Mouse (Mus musculus) liver, postnatal 0 days (tissue): ENCODE data around the gene Cpm. TPM values are rescaled to one million over a fixed set of nuclear protein-coding genes. Genes with fewer than 3 reads are reported as not detected.

Experiments used
- ATAC-seq: fragments of 200-750 bp; cut with Nextera tagmentation; 2 replicates; pipeline ENCODE4 v1.8.0; 2017; ENCODE audit warnings: mild to moderate bottlenecking, moderate library complexity
- DNase-seq: peaks from one replicate; pipeline ENCODE4 v3.0.0-alpha.2; 2016
- H3K27ac ChIP-seq: fragments of 300-500 bp; sonication (generic); 2 replicates; pipeline ENCODE4 v1.5.1; 2014; ENCODE audit warnings: antibody characterized with exemption, moderate library complexity, mild to moderate bottlenecking, low read depth
- H3K27me3 ChIP-seq: fragments of 300-500 bp; sonication (generic); 2 replicates; pipeline ENCODE4 v1.6.1; 2014; ENCODE audit warnings: low read length, control low read depth, mixed read lengths; ENCODE audit not compliant: insufficient read depth
- H3K36me3 ChIP-seq: fragments of 300-500 bp; sonication (generic); replicated peaks from 2 replicates; pipeline ENCODE4 v1.6.1; 2014; ENCODE audit warnings: mild to moderate bottlenecking, control low read depth, low read length, moderate library complexity, mixed read lengths; ENCODE audit not compliant: insufficient read depth
- H3K4me1 ChIP-seq: fragments of 300-500 bp; sonication (generic); 2 replicates; pipeline ENCODE4 v1.6.1; 2014; ENCODE audit warnings: antibody characterized with exemption, mild to moderate bottlenecking, control low read depth; ENCODE audit not compliant: insufficient read depth
- H3K4me2 ChIP-seq: fragments of 300-500 bp; sonication (generic); 2 replicates; pipeline ENCODE4 v1.6.1; 2014; ENCODE audit warnings: low read depth, mild to moderate bottlenecking, low read length, moderate library complexity, mixed read lengths
- H3K4me3 ChIP-seq: fragments of 300-500 bp; sonication (generic); 2 replicates; pipeline ENCODE4 v1.5.1; 2014; ENCODE audit warnings: low read depth, low read length
- H3K9ac ChIP-seq: fragments of 300-500 bp; sonication (generic); replicated peaks from 2 replicates; pipeline ENCODE4 v1.6.1; 2014; ENCODE audit warnings: mild to moderate bottlenecking, moderate library complexity
- H3K9me3 ChIP-seq: fragments of 300-500 bp; sonication (generic); 2 replicates; pipeline ENCODE4 v1.6.1; 2016; ENCODE audit warnings: mild to moderate bottlenecking, control low read depth, low read length, mixed read lengths
- CTCF ChIP-seq: sonication (generic); IDR thresholded peaks from 2 replicates; pipeline ENCODE4 v1.5.1; 2016; ENCODE audit warnings: antibody characterized with exemption, low read depth
- EP300 ChIP-seq: IDR thresholded peaks from 2 replicates; pipeline ENCODE4 v1.6.1; 2016; ENCODE audit warnings: antibody characterized with exemption, low read depth, mild to moderate bottlenecking
- WGBS: fragments of 180-500 bp; shearing (Covaris S2); extraction: QIAGEN DNeasy Blood & Tissue Kit; methylation state at CpG from one replicate; pipeline ENCODE4 v1.1.7; 2014; ENCODE audit not compliant: insufficient replicate concordance; 5-methylcytosine and 5-hydroxymethylcytosine counted together
- polyA plus RNA-seq: library from polyadenylated mRNA; unstranded; fragments of >200 nt; fragmentation: Nextera tagmentation; extraction: Ambion mirVana; gene quantifications from 2 replicates; pipeline ENCODE4 v1.2.1, GENCODE M21; 2015

Gene Cpm
- polyA plus RNA-seq, 1 experiment from 2014 or later: 7.0 TPM

DNA sequence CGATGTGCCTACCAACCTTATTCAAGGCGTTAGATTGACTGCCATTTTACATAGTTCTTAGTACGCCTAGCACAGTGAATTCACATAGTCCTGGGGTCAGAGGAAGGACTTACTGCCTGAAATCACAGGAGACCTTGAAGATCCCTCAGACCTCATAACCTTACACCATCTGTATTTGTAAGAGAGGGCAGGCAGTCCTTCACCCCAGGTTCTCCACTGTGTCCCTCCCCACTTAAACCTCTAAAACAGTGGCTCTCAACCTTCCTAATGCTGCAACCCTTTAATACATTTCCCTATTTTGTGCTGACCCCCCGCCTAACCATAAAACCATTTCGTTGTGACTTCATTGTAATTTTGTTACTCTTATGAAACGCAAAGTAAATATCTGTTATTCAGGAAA, 1.4 kb upstream of the Cpm start:
- WGBS: 47% methylated on average over 6 of the region's 6 CpGs
- ATAC-seq: no peak
- no peaks in the 10 kb centered on the region for H3K9me3 ChIP-seq

DNA sequence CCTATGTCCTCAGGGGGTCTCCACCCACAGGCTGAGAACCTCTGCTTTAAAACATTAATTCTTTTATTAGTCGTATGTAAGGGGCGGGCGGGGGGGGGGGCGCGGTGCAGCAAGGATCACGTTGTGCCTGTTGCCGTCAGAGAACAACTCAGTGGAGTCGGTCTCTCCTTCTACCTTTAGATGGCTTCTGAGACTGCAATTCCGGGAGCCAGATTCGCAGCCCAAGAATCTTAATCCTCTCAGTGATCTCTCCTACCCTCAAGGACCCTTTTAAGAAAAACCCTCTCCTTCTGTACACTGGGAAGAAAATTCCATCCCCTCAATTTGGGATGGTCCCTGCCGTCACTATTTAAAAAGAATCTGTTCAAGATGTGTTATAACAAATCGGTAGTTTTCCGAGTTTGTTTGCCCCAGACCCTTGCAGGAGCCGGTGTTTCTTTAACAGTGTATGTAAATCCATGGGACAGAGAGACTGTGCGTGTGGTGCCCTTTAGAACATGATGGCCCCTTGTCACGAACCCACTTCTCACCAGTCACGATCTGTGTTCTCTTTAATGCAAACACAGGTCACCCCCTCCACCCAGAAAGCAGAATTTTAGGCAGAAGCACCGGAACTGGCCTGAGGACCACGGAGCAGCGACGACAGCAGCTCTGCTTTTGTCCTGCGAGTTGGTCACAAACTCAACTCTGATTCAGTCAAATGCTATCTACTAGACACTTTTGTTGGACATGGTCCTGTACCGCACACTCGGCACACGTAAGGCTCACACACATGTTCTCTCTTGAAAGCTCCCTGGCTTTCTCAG, 734 bp upstream of the Cpm start:
- Histone ChIP-seq H3K27ac (peak overlapping the region; percentile 79), H3K36me3 (no peaks in the 10 kb centered on the region), H3K4me2 (peak overlapping the region; percentile 85), H3K4me3 (peak overlapping the region; percentile 60), H3K9me3 (no peaks in the 10 kb centered on the region), H3K27me3 (peaks cover 14% of the 10 kb centered on the region), H3K9ac (peak overlapping the region; percentile 55), H3K4me1 (peaks cover 13% of the 10 kb centered on the region)
- 4% methylated on average over 25 of the region's 25 CpGs for WGBS
- no peak for TF ChIP-seq EP300
- no peak for TF ChIP-seq CTCF
- DNase-seq (no peak), ATAC-seq (peak; percentile 12)

More for the DNA sequence above, 1.4 kb upstream of the Cpm start:
- H3K27me3 ChIP-seq: peaks cover 14% of the 10 kb centered on the region
- no peak for DNase-seq
- no peak overlapping the region for H3K27ac ChIP-seq
- H3K4me1 ChIP-seq: peaks cover 13% of the 10 kb centered on the region
- H3K9ac ChIP-seq: no peak overlapping the region
- TF ChIP-seq CTCF (no peak), EP300 (no peak)
- H3K36me3 ChIP-seq: no peaks in the 10 kb centered on the region
- 0 out of 2 replicates have a peak overlapping the region, but pooled peaks have one; percentile 85 for H3K4me2 ChIP-seq
- no peak overlapping the region for H3K4me3 ChIP-seq

DNA sequence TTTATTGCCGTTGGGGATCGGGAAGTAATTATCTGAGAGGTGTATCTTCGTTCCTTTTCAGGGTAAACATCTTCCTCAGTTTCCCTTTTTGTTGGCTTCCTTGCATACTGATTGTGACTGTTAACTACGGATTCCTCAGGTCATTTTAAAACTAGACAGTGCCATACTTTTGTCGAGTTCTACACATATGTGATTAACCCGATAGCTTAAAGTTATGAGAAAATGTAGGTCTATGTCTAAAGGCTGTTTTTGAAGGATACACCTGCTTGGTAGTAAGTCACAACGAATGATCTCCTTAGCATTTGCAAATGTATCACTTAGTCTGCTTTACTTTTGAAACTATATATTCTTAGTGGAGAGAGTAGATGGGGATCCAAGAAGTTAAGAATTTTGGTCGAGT, 876 bp downstream of the Cpm start:
- Histone ChIP-seq H3K9me3 (no peaks in the 10 kb centered on the region), H3K27me3 (peaks cover 14% of the 10 kb centered on the region), H3K36me3 (no peaks in the 10 kb centered on the region), H3K27ac (no peak overlapping the region), H3K4me1 (peaks cover 13% of the 10 kb centered on the region), H3K4me2 (peak overlapping the region; percentile 85), H3K9ac (no peak overlapping the region), H3K4me3 (peak overlapping the region; percentile 60; the same call in 1 of the 2 replicates)
- ATAC-seq (no peak), DNase-seq (no peak)
- 14% methylated on average over 8 of the region's 8 CpGs for WGBS
- no peak for TF ChIP-seq EP300

DNA sequence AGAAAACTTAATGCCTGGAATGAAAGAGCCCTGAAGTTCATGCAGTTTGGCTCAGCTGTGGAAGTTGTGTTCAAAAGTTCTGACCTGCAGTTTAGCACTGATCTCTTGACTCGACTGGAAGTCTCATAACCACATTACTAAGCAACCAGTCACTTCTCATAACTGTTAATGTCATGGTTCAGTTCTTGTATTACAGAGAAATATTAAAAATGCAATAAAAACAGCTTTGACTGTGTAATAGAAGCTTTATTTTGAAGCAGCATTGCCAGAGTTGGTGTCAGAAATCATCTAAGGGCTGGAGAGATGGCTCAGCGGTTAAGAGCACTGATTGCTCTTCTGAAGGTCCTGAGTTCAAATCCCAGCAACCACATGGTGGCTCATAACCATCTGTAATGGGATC, 1.5 kb downstream of the Cpm start:
- no peak overlapping the region for H3K27ac ChIP-seq
- H3K9ac ChIP-seq: no peak overlapping the region
- TF ChIP-seq CTCF (no peak), EP300 (no peak)
- H3K9me3 ChIP-seq: no peaks in the 10 kb centered on the region
- DNase-seq: no peak
- H3K4me2 ChIP-seq: no peak overlapping the region
- H3K4me1 ChIP-seq: peaks cover 13% of the 10 kb centered on the region
- no peak for ATAC-seq
- H3K36me3 ChIP-seq: no peaks in the 10 kb centered on the region
- H3K27me3 ChIP-seq: peaks cover 14% of the 10 kb centered on the region
- WGBS: 51% methylated on average over 2 of the region's 2 CpGs
- H3K4me3 ChIP-seq: no peak overlapping the region

DNA sequence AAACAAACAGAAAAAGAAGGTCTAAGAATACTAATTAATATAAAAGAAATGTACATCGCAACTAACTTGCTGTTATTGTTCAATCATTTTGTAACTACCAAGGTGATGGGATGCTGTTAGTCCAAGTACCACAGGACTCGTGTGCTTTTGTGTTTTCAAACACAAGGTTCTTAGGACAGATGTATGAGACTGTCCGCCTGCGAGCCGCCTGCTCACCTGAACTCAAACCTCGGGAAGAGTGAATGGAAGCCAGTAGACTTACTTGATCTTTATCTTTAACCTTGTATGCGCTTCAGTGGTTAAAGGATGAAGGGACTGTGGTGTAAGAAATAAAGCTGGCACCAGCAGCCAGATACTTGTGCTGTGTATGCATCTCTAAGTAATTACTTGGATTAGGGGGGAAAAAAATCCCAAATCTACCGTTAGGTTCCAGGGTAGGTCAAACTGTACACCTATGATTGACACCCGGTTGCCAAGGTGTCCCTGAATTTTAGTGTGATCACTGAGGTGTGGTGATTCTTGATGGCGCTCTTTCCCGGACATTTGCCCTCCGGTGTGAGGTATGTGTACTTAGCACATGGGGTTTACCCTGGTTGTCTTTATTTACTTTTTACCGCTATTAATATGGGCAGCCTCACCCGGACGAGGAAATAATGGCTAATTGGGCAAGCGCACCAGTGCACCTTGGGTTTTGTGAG, 2.4 kb downstream of the Cpm start:
- Histone ChIP-seq H3K4me3 (no peak overlapping the region), H3K4me2 (no peak overlapping the region), H3K36me3 (no peaks in the 10 kb centered on the region), H3K9ac (no peak overlapping the region), H3K9me3 (no peaks in the 10 kb centered on the region), H3K27ac (no peak overlapping the region), H3K4me1 (peaks cover 13% of the 10 kb centered on the region), H3K27me3 (peaks cover 14% of the 10 kb centered on the region)
- ATAC-seq (no peak), DNase-seq (no peak)
- WGBS: 67% methylated on average over 16 of the region's 16 CpGs
- TF ChIP-seq EP300: no peak
- TF ChIP-seq CTCF: no peak

DNA sequence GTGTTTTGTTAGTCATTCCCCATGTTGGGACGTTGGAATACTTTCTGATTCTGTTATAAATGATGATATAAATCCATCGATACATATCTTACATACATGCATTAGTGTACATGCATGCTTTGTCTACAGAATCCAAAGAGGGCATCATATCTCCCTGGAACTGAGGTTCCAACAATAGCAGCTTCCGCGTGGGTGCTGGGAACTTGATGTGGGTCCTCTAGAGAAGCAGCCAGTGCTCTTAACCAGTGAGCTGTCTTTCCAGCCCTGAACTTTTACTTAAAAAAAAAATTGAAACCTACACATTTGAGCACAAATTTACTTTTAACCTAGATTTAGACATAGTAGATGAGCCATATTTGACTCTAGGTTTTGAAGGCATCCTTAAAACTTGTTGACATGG, 3.1 kb downstream of the Cpm start:
- TF ChIP-seq EP300: no peak
- TF ChIP-seq CTCF: no peak
- Histone ChIP-seq H3K4me1 (peaks cover 10% of the 10 kb centered on the region), H3K27ac (no peak overlapping the region), H3K9me3 (no peaks in the 10 kb centered on the region), H3K4me2 (no peak overlapping the region), H3K9ac (no peak overlapping the region), H3K4me3 (no peak overlapping the region), H3K36me3 (no peaks in the 10 kb centered on the region), H3K27me3 (peaks cover 14% of the 10 kb centered on the region)
- ATAC-seq (no peak), DNase-seq (no peak)
- 80% methylated on average over 4 of the region's 4 CpGs for WGBS
